Mouse (Mus musculus) midbrain, embryonic 15.5 days (tissue): ENCODE measurements at regions not wholly inside any gene's neighbourhood (a gene's known extent, or its start where the extent isn't known, plus 50 kb on each side); places are given as distances from the start of the nearest gene placed in this dataset.
"Not testable (repeated sequence)": the region's sequence is repeated elsewhere in the genome, so short reads cannot be mapped to it uniquely, and the experiment has no call there.

Experiments used
- ATAC-seq: fragments of 200-750 bp; cut with Nextera tagmentation; replicated peaks from 2 replicates; pipeline ENCODE4 v1.8.0; 2017; ENCODE audit warnings: moderate TSS enrichment
- H3K27ac ChIP-seq: fragments of 300-500 bp; sonication (generic); 2 replicates; pipeline ENCODE4 v1.5.1; 2015; ENCODE audit warnings: mild to moderate bottlenecking, inconsistent platforms
- H3K27me3 ChIP-seq: fragments of 300-500 bp; sonication (generic); replicated peaks from 2 replicates; pipeline ENCODE4 v1.6.1; 2015; ENCODE audit warnings: inconsistent platforms
- H3K36me3 ChIP-seq: fragments of 300-500 bp; sonication (generic); replicated peaks from 2 replicates; pipeline ENCODE4 v1.6.1; 2015; ENCODE audit warnings: inconsistent platforms
- H3K4me1 ChIP-seq: fragments of 300-500 bp; sonication (generic); 2 replicates; pipeline ENCODE4 v1.6.1; 2015; ENCODE audit warnings: inconsistent platforms
- H3K4me2 ChIP-seq: fragments of 300-500 bp; sonication (generic); 2 replicates; pipeline ENCODE4 v1.6.1; 2015; ENCODE audit warnings: inconsistent platforms, mild to moderate bottlenecking, moderate library complexity
- H3K4me3 ChIP-seq: fragments of 300-500 bp; sonication (generic); 2 replicates; pipeline ENCODE4 v1.5.1; 2015; ENCODE audit warnings: mild to moderate bottlenecking, inconsistent platforms
- H3K9ac ChIP-seq: fragments of 300-500 bp; sonication (generic); 2 replicates; pipeline ENCODE4 v1.6.1; 2015; ENCODE audit warnings: mild to moderate bottlenecking, inconsistent platforms
- H3K9me3 ChIP-seq: fragments of 300-500 bp; sonication (generic); 2 replicates; pipeline ENCODE4 v1.6.1; 2016; ENCODE audit warnings: inconsistent platforms
- WGBS: fragments of 180-500 bp; shearing (Covaris S2); methylation state at CpG from one replicate; pipeline ENCODE4 v1.1.7; 2015; ENCODE audit warnings: mixed read lengths; 5-methylcytosine and 5-hydroxymethylcytosine counted together

- no peaks in the 10 kb centered on the region for H3K27me3 ChIP-seq
- H3K4me3 ChIP-seq = no peak overlapping the region
- H3K4me1 ChIP-seq = no peaks in the 10 kb centered on the region
- no peaks in the 10 kb centered on the region for H3K36me3 ChIP-seq
- H3K9ac ChIP-seq = no peak overlapping the region
- no peak for ATAC-seq
- H3K9me3 ChIP-seq = no peaks in the 10 kb centered on the region
- no peak overlapping the region for H3K4me2 ChIP-seq
- no peak overlapping the region for H3K27ac ChIP-seq
These were observed 159.3 kb downstream of the Wdr11 start for GRCm38 (mm10) chr7:129750936-129751335.

DNA sequence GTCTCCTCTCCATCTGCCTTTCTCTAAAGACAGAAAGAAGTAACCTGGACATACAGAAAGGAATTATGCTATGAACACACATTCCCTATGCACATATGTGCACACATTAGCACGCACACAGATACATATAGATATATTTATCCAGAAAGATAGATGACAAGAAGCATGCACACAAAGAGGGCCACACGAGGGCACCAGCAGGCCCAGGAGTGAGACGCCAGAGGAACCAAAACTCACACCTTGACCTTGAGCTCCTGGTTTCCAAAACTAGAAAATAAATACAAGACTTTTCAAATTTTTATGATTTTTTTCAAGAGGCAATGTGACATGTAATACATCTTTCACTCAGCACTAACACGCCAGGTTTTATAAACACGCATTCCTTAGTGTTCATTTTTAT is 163.1 kb downstream of the Wdr11 start:
- Histone ChIP-seq H3K4me1 (no peaks in the 10 kb centered on the region), H3K9me3 (no peaks in the 10 kb centered on the region), H3K36me3 (no peaks in the 10 kb centered on the region), H3K4me3 (no peak overlapping the region), H3K9ac (no peak overlapping the region), H3K27ac (no peak overlapping the region), H3K4me2 (no peak overlapping the region), H3K27me3 (no peaks in the 10 kb centered on the region)
- no peak for ATAC-seq
- 81% methylated on average over 5 of the region's 5 CpGs for WGBS

DNA sequence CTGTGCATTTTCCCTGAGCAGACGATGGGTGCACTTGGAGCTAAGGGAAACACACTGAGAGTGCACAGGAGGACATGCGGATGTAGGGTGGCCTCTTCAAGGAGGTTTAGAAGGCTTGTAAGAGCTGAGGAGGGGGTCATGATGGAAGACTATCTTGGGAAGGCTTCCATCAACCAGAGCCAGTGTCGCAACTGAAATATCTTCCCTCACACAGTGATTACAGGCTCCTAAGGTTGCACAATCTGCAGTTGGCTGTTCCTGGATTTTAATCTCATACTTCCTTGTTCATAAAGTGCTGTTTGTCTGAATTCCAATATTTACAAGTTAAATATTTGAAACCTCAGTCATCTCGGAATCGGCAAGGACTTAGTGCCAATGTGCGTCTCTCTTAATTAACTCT is 164.5 kb downstream of the Wdr11 start:
- no peaks in the 10 kb centered on the region for H3K4me1 ChIP-seq
- 86% methylated on average over 6 of the region's 6 CpGs for WGBS
- H3K27me3 ChIP-seq = no peaks in the 10 kb centered on the region
- no peak overlapping the region for H3K27ac ChIP-seq
- H3K4me2 ChIP-seq = no peak overlapping the region
- no peaks in the 10 kb centered on the region for H3K9me3 ChIP-seq
- no peaks in the 10 kb centered on the region for H3K36me3 ChIP-seq
- no peak overlapping the region for H3K4me3 ChIP-seq
- no peak for ATAC-seq
- no peak overlapping the region for H3K9ac ChIP-seq

- Histone ChIP-seq H3K27ac (no peak overlapping the region), H3K9me3 (no peaks in the 10 kb centered on the region), H3K9ac (no peak overlapping the region), H3K27me3 (no peaks in the 10 kb centered on the region), H3K4me1 (no peaks in the 10 kb centered on the region), H3K4me2 (no peak overlapping the region), H3K4me3 (no peak overlapping the region), H3K36me3 (no peaks in the 10 kb centered on the region)
- no peak for ATAC-seq
- WGBS = 74% methylated on average over 4 of the region's 4 CpGs
These were observed 168.2 kb downstream of the Wdr11 start for GRCm38 (mm10) chr7:129759848-129760247.

- H3K36me3 ChIP-seq = no peaks in the 10 kb centered on the region
- WGBS = 94% methylated on average over 2 of the region's 2 CpGs
- no peak overlapping the region for H3K27ac ChIP-seq
- H3K4me1 ChIP-seq = no peaks in the 10 kb centered on the region
- no peaks in the 10 kb centered on the region for H3K27me3 ChIP-seq
- no peak for ATAC-seq
- no peak overlapping the region for H3K4me3 ChIP-seq
- H3K4me2 ChIP-seq = no peak overlapping the region
- H3K9me3 ChIP-seq = no peaks in the 10 kb centered on the region
- H3K9ac ChIP-seq = no peak overlapping the region
These were observed 168.7 kb downstream of the Wdr11 start for GRCm38 (mm10) chr7:129760386-129760785.

GRCm38 (mm10) chr7:129763754-129764153 is 172.1 kb downstream of the Wdr11 start:
- Histone ChIP-seq H3K36me3 (no peaks in the 10 kb centered on the region), H3K4me1 (no peaks in the 10 kb centered on the region), H3K9me3 (no peaks in the 10 kb centered on the region), H3K27ac (no peak overlapping the region), H3K4me2 (no peak overlapping the region), H3K9ac (no peak overlapping the region), H3K4me3 (no peak overlapping the region), H3K27me3 (no peaks in the 10 kb centered on the region)
- 31% methylated on average over 5 of the region's 5 CpGs for WGBS
- ATAC-seq = no peak

DNA sequence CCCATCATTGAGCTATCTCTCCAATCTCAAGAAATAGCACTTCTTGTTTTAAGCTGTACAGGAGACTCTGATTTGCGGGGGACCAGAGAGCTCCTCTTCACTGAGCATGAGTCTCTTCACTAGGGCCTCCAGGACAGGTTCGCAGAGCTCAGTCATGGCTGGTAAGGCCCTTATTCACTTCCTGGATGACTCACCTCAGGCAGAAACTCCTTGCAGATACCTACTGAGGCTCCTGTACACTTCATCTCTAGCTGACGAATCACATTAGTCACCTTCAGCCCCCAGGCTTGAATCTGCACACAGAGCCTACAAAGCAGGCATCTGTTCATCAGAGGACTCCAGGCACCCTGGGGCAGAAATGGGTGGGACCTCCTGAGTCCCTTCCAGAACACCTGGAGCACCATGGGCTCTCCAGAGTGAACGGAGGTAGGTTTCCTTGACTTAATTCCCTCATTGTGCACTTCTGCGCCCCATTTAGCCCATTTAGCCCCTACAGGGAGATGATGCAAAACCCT is 172.8 kb downstream of the Wdr11 start:
- Histone ChIP-seq H3K4me3 (no peak overlapping the region), H3K27ac (no peak overlapping the region), H3K4me1 (no peaks in the 10 kb centered on the region), H3K9ac (no peak overlapping the region), H3K4me2 (no peak overlapping the region), H3K27me3 (no peaks in the 10 kb centered on the region), H3K36me3 (no peaks in the 10 kb centered on the region), H3K9me3 (no peaks in the 10 kb centered on the region)
- 93% methylated on average over 5 of the region's 5 CpGs for WGBS
- ATAC-seq = no peak

DNA sequence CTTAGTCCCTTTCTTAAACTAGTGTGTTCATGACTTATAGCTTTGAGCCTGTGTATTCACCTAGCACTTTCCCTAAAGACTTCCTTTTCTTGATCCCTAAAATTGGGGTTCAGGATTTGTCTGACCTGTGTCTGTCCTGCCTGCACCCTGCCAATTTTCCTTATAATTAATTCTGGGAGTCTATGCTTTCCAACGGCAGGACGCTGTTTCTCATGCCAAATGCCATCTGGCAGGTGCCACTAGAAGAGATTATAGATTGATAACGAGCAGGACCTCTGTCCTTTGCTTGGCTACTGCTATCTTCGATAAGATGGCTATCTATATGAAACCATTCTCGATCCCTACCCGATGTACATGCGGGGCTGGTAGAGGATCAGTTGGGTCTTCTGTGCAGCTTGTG is 174.0 kb downstream of the Wdr11 start:
- 84% methylated on average over 7 of the region's 7 CpGs for WGBS
- no peak for ATAC-seq
- Histone ChIP-seq H3K4me1 (no peaks in the 10 kb centered on the region), H3K4me2 (no peak overlapping the region), H3K36me3 (no peaks in the 10 kb centered on the region), H3K27me3 (no peaks in the 10 kb centered on the region), H3K9me3 (no peaks in the 10 kb centered on the region), H3K9ac (no peak overlapping the region), H3K4me3 (no peak overlapping the region), H3K27ac (no peak overlapping the region)

GRCm38 (mm10) chr7:129766087-129766834 is 174.6 kb downstream of the Wdr11 start:
- no peaks in the 10 kb centered on the region for H3K9me3 ChIP-seq
- 72% methylated on average over 6 of the region's 6 CpGs for WGBS
- no peaks in the 10 kb centered on the region for H3K4me1 ChIP-seq
- H3K4me3 ChIP-seq = no peak overlapping the region
- no peaks in the 10 kb centered on the region for H3K36me3 ChIP-seq
- H3K9ac ChIP-seq = no peak overlapping the region
- H3K27ac ChIP-seq = no peak overlapping the region
- no peak for ATAC-seq
- H3K27me3 ChIP-seq = no peaks in the 10 kb centered on the region
- H3K4me2 ChIP-seq = no peak overlapping the region

- not testable (repeated sequence) for H3K4me1 ChIP-seq, H3K4me3 ChIP-seq, H3K27ac ChIP-seq, ATAC-seq, H3K36me3 ChIP-seq, H3K27me3 ChIP-seq, H3K9me3 ChIP-seq, H3K4me2 ChIP-seq, H3K9ac ChIP-seq
- 93% methylated on average over 1 of the region's 1 CpGs for WGBS
These were observed 178.0 kb downstream of the Wdr11 start for GRCm38 (mm10) chr7:129769673-129770072.

- Histone ChIP-seq H3K9ac (no peak overlapping the region), H3K4me2 (no peak overlapping the region), H3K27ac (no peak overlapping the region), H3K36me3 (no peaks in the 10 kb centered on the region), H3K4me3 (no peak overlapping the region), H3K9me3 (no peaks in the 10 kb centered on the region), H3K4me1 (peaks cover 11% of the 10 kb centered on the region), H3K27me3 (peaks cover 25% of the 10 kb centered on the region)
- ATAC-seq = no peak
- 84% methylated on average over 2 of the region's 2 CpGs for WGBS
These were observed 180.2 kb downstream of the Wdr11 start for GRCm38 (mm10) chr7:129771876-129772275.

- Histone ChIP-seq H3K9me3 (no peaks in the 10 kb centered on the region), H3K4me1 (peaks cover 11% of the 10 kb centered on the region), H3K9ac (no peak overlapping the region), H3K36me3 (no peaks in the 10 kb centered on the region), H3K4me2 (no peak overlapping the region), H3K27me3 (peaks cover 33% of the 10 kb centered on the region), H3K4me3 (no peak overlapping the region), H3K27ac (no peak overlapping the region)
- 79% methylated on average over 11 of the region's 11 CpGs for WGBS
- ATAC-seq = no peak
These were observed 181.1 kb downstream of the Wdr11 start for GRCm38 (mm10) chr7:129772540-129773331.
